Mouse (Mus musculus) brain, embryonic 14.5 days (tissue): ENCODE results near the gene Zfp988.
"Not testable (repeated sequence)": the region's sequence is repeated elsewhere in the genome, so short reads cannot be mapped to it uniquely, and the experiment has no call there.

ENCODE experiments used
- CTCF ChIP-seq: fragments of 200-500 bp; IDR thresholded peaks from 2 replicates; pipeline ENCODE4 v1.5.1; 2012; ENCODE audit warnings: inconsistent platforms, mild to moderate bottlenecking, moderate library complexity, borderline replicate concordance; ENCODE audit not compliant: insufficient read depth, insufficient read length; ENCODE audit errors: extremely low read depth
- POLR2A ChIP-seq: fragments of 200-500 bp; IDR thresholded peaks from 2 replicates; pipeline ENCODE4 v1.6.1; 2012; ENCODE audit warnings: mild to moderate bottlenecking, inconsistent platforms, borderline replicate concordance; ENCODE audit not compliant: poor library complexity, insufficient read depth, insufficient read length, severe bottlenecking; ENCODE audit errors: extremely low read depth

GRCm38 (mm10) chr4:147268735-147269134 lies 36.7 kb upstream of the Zfp988 start:
- TF ChIP-seq POLR2A, CTCF: not testable (repeated sequence)
